ENCODE assay signal across 28 mouse cellular contexts in genomic region chr1:128549007-128549406, GRCm38 (mm10). TPM values are rescaled to one million over a fixed set of nuclear protein-coding genes. Genes with fewer than 3 reads are reported as not detected.
DNase-seq lines count a peak whose midpoint lies in the region; ATAC-seq and TF ChIP-seq lines count a peak whose summit lies in the region.
"Had no signal": no experiment of that assay in that cellular context is flagged by ENCODE, and none has a peak within 500 bp of the region (broad histone marks: within the 10 kb centered on the region; RNA-seq: fewer than 3 reads in every experiment).

No protein-coding gene starts in this region.

- H3K4me2 ChIP-seq in liver, postnatal 0 days (ENCODE audit: low read depth, low read length): peak overlapping the region; percentile 40; the same call in 1 of the 2 replicates
- H3K4me2 ChIP-seq: embryonic facial prominence, embryonic 15.5 days; forebrain, embryonic 13.5 days; heart, embryonic 13.5 days; hindbrain, embryonic 15.5 days; liver, embryonic 13.5 days; midbrain, embryonic 12.5 days; neural tube, embryonic 15.5 days; stomach, embryonic 15.5 days had no signal

- no peaks in the 10 kb centered on the region for H3K9me3 ChIP-seq in liver, postnatal 0 days (ENCODE audit: low read length)
- H3K9me3 ChIP-seq: embryonic facial prominence, embryonic 15.5 days; forebrain, embryonic 13.5 days; heart, embryonic 13.5 days; hindbrain, embryonic 10.5 days; hindbrain, embryonic 15.5 days; liver, embryonic 13.5 days; midbrain, embryonic 12.5 days; neural tube, embryonic 15.5 days; stomach, embryonic 15.5 days had no signal

- no peak for TF ChIP-seq CTCF in liver, postnatal 0 days (IDR thresholded peaks at IDR 0.05; ENCODE audit: low read depth)

- no peaks in the 10 kb centered on the region for H3K36me3 ChIP-seq in liver, postnatal 0 days (replicated peaks; ENCODE audit: insufficient read depth, low read length)
- H3K36me3 ChIP-seq: embryonic facial prominence, embryonic 15.5 days; heart, embryonic 13.5 days; hindbrain, embryonic 10.5 days; hindbrain, embryonic 15.5 days; liver, embryonic 13.5 days; midbrain, embryonic 12.5 days; neural tube, embryonic 15.5 days; stomach, embryonic 15.5 days had no signal

- no peak for TF ChIP-seq EP300 in liver, postnatal 0 days (IDR thresholded peaks at IDR 0.05; ENCODE audit: low read depth)

- no peaks in the 10 kb centered on the region for H3K27me3 ChIP-seq in liver, postnatal 0 days (ENCODE audit: insufficient read depth, low read length)
- H3K27me3 ChIP-seq: embryonic facial prominence, embryonic 15.5 days; forebrain, embryonic 13.5 days; hindbrain, embryonic 15.5 days; liver, embryonic 13.5 days; neural tube, embryonic 15.5 days; stomach, embryonic 15.5 days had no signal

- 53% methylated on average over 3 of the region's 3 CpGs for WGBS in liver, postnatal 0 days (ENCODE audit: insufficient replicate concordance)

- H3K4me1 ChIP-seq in liver, postnatal 0 days (ENCODE audit: insufficient read depth): peaks cover 2% of the 10 kb centered on the region; the same call in 1 of the 2 replicates
- H3K4me1 ChIP-seq: hindbrain, embryonic 15.5 days; liver, embryonic 13.5 days; neural tube, embryonic 15.5 days; stomach, embryonic 15.5 days had no signal

- no peak for DNase-seq in liver, postnatal 0 days
- no peak for DNase-seq in liver
- DNase-seq in CD4-positive, CD25-positive, alpha-beta regulatory T cell, adult 2 months (ENCODE audit: low read depth, low spot score): peak; percentile 45
- DNase-seq in natural killer cell, adult 2 months (ENCODE audit: low spot score in 2 of 2): peak; percentile 37 to 48
- DNase-seq in urinary bladder, adult 18-20 months (ENCODE audit: low spot score in 2 of 2): no peak
- no peak for DNase-seq in frontal cortex, postnatal 36 days (ENCODE audit: low spot score in 2 of 2)
- DNase-seq: adrenal gland, postnatal 25 days; cerebellum, adult 18-20 months; cerebellum, postnatal 10 days; gastrocnemius, postnatal 36 days; heart, postnatal 10 days; kidney, adult 2 months; kidney, postnatal 36 days; layer of hippocampus, postnatal 36 days; left cerebral cortex, postnatal 4 days; liver, embryonic 13.5 days; lung, adult 2 months; lung, postnatal 14 days; right cerebral cortex, postnatal 14 days had no signal

- H3K9ac ChIP-seq in liver, postnatal 0 days (replicated peaks): no peak overlapping the region
- H3K9ac ChIP-seq: embryonic facial prominence, embryonic 15.5 days; forebrain, embryonic 13.5 days; heart, embryonic 13.5 days; hindbrain, embryonic 15.5 days; liver, embryonic 13.5 days; midbrain, embryonic 12.5 days; neural tube, embryonic 15.5 days; stomach, embryonic 15.5 days had no signal

- H3K27ac ChIP-seq in liver, postnatal 0 days (ENCODE audit: low read depth): 0 out of 2 replicates have a peak overlapping the region, but pooled peaks have one; percentile 51
- H3K27ac ChIP-seq: embryonic facial prominence, embryonic 15.5 days; forebrain, embryonic 13.5 days; heart, embryonic 13.5 days; hindbrain, embryonic 10.5 days; hindbrain, embryonic 15.5 days; liver, embryonic 13.5 days; midbrain, embryonic 12.5 days; neural tube, embryonic 15.5 days; stomach, embryonic 15.5 days had no signal

- no peak overlapping the region for H3K4me3 ChIP-seq in liver, postnatal 0 days (ENCODE audit: low read depth, low read length)
- H3K4me3 ChIP-seq: embryonic facial prominence, embryonic 15.5 days; forebrain, embryonic 13.5 days; heart, embryonic 13.5 days; hindbrain, embryonic 10.5 days; hindbrain, embryonic 15.5 days; liver, embryonic 13.5 days; midbrain, embryonic 12.5 days; neural tube, embryonic 15.5 days; stomach, embryonic 15.5 days had no signal

- no peak for ATAC-seq in liver, postnatal 0 days
- peak; percentile 51 for ATAC-seq in granulocyte monocyte progenitor cell, adult 5-6 weeks (replicated peaks; ENCODE audit: poor library complexity, severe bottlenecking)
- ATAC-seq: forebrain, embryonic 13.5 days had no signal

RNA-seq across cellular contexts. Expression of gene Cxcr4, which starts 43.1 kb away (rescaled TPM):
- 4.3 and 5.5 TPM in 2 replicates for polyA plus RNA-seq in liver, postnatal 0 days (2015; fragmentation: Nextera tagmentation; extraction: Ambion mirVana)
- 151 and 195 TPM in 2 replicates for total RNA-seq in granulocyte monocyte progenitor cell, adult 5-6 weeks (2014; fragmentation: Nextera tagmentation)
- 178 and 196 TPM in 2 replicates for total RNA-seq in granulocyte monocyte progenitor cell, adult 5-6 weeks (2017)

Comparison
In these comparisons a context has a peak if more than half of its experiments do, and no peak if none do; other contexts are left out.
1. DNase-seq: peak in CD4-positive, CD25-positive, alpha-beta regulatory T cell, adult 2 months (single experiment) and natural killer cell, adult 2 months (2 of 2); none in liver, postnatal 0 days (single experiment), liver (single experiment), urinary bladder, adult 18-20 months (0 of 2) and frontal cortex, postnatal 36 days (0 of 2).